Mouse (Mus musculus): ENCODE data around the gene Tbc1d24. TPM values are rescaled to one million over a fixed set of nuclear protein-coding genes. Genes with fewer than 3 reads are reported as not detected.

The Tbc1d24 gene
- total RNA-seq, 2 experiments from 2014 or later, result 8.7 to 9.3 TPM

Small RNA genes lying within 50 kb of the gene (microRNA-seq; reads per million reads assigned to microRNA genes)
- 2.1 to 4.3 reads per million in 2 experiments for gene Mir5134
- 0.24 to 1.3 reads per million in 2 experiments for gene Mir6965

Other genes starting within 250 kb of the Tbc1d24 start
- gene Prss30, start 225.0 kb downstream of the Tbc1d24 start, total RNA-seq (2021), result not detected
- gene Prss22, start 207.5 kb downstream of the Tbc1d24 start, total RNA-seq (2021), result not detected
- gene Prss27, start 167.4 kb downstream of the Tbc1d24 start, total RNA-seq (2021), result not detected
- 10 to 100 TPM; 14.4 to 14.6 TPM for gene Kctd5, start 132.1 kb downstream of the Tbc1d24 start, total RNA-seq (2021)
- 10 to 100 TPM; 46.2 to 47.8 TPM for gene Pdpk1, start 54.6 kb downstream of the Tbc1d24 start, total RNA-seq (2021)
- 10 to 100 TPM; 12.2 to 12.7 TPM for gene Amdhd2, start 41.8 kb downstream of the Tbc1d24 start, total RNA-seq (2021)
- 100 to 1,000 TPM; 241 to 249 TPM for gene Atp6v0c, start 35.9 kb downstream of the Tbc1d24 start, total RNA-seq (2021)
- 1 to 10 TPM in 1 of 2 experiments, under 1 TPM in 1; 0.90 to 1.0 TPM for gene Ntn3, start 4.0 kb upstream of the Tbc1d24 start, total RNA-seq (2021)
- 1 to 10 TPM; 3.0 to 3.2 TPM for gene Tedc2, start 15.3 kb upstream of the Tbc1d24 start, total RNA-seq (2021)
- 1 to 10 TPM; 2.7 to 4.8 TPM for gene Ccnf, start 45.9 kb upstream of the Tbc1d24 start, total RNA-seq (2021)
- not detected for gene Abca17, start 145.5 kb upstream of the Tbc1d24 start, total RNA-seq (2021)
- gene Abca3, start 146.4 kb upstream of the Tbc1d24 start, total RNA-seq (2021), result 10 to 100 TPM; 13.6 to 15.5 TPM
- gene Rnps1, start 209.0 kb upstream of the Tbc1d24 start, total RNA-seq (2021), result 10 to 100 TPM; 69.6 to 73.5 TPM
- 100 to 1,000 TPM; 428 to 461 TPM for gene Eci1, start 221.1 kb upstream of the Tbc1d24 start, total RNA-seq (2021)
- gene Dnase1l2, start 237.5 kb upstream of the Tbc1d24 start, total RNA-seq (2021), result 1 to 10 TPM; 2.0 to 2.3 TPM

Measured in heart, postnatal 14 days (tissue).